Mouse (Mus musculus) heart, embryonic 10.5 days (tissue): ENCODE results near the gene Rab11fip3. TPM values are rescaled to one million over a fixed set of nuclear protein-coding genes. Genes with fewer than 3 reads are reported as not detected.

Source experiments
- DNase-seq: peaks from one replicate; pipeline ENCODE4 v3.0.0-alpha.2; 2017; ENCODE audit warnings: low spot score
- H3K27ac ChIP-seq: fragments of 300-500 bp; sonication (generic); 2 replicates; pipeline ENCODE4 v1.5.1; 2016; ENCODE audit warnings: mild to moderate bottlenecking
- H3K27me3 ChIP-seq: fragments of 300-500 bp; sonication (generic); 2 replicates; pipeline ENCODE4 v1.6.1; 2016; ENCODE audit warnings: mild to moderate bottlenecking; ENCODE audit not compliant: poor library complexity, insufficient read depth, severe bottlenecking
- H3K36me3 ChIP-seq: fragments of 300-500 bp; sonication (generic); 2 replicates; pipeline ENCODE4 v1.6.1; 2016; ENCODE audit warnings: mild to moderate bottlenecking, moderate library complexity
- H3K4me1 ChIP-seq: fragments of 300-500 bp; sonication (generic); 2 replicates; pipeline ENCODE4 v1.6.1; 2016; ENCODE audit warnings: mild to moderate bottlenecking
- H3K4me3 ChIP-seq: fragments of 300-500 bp; sonication (generic); 2 replicates; pipeline ENCODE4 v1.5.1; 2016; ENCODE audit warnings: mild to moderate bottlenecking, moderate library complexity
- H3K9me3 ChIP-seq: fragments of 300-500 bp; sonication (generic); 2 replicates; pipeline ENCODE4 v1.6.1; 2016; ENCODE audit warnings: mild to moderate bottlenecking, moderate library complexity
- WGBS: fragments of 180-500 bp; shearing (Covaris S2); methylation state at CpG from one replicate; pipeline ENCODE4 v1.1.7; 2016; 5-methylcytosine and 5-hydroxymethylcytosine counted together
- polyA plus RNA-seq: library from polyadenylated mRNA; unstranded; fragments of >200 nt; fragmentation: Nextera tagmentation; extraction: Ambion mirVana; gene quantifications from 2 replicates; pipeline ENCODE4 v1.2.1, GENCODE M21; 2016

Gene Rab11fip3
- polyA plus RNA-seq, 1 experiment from 2014 or later, result 16.6 TPM

DNA sequence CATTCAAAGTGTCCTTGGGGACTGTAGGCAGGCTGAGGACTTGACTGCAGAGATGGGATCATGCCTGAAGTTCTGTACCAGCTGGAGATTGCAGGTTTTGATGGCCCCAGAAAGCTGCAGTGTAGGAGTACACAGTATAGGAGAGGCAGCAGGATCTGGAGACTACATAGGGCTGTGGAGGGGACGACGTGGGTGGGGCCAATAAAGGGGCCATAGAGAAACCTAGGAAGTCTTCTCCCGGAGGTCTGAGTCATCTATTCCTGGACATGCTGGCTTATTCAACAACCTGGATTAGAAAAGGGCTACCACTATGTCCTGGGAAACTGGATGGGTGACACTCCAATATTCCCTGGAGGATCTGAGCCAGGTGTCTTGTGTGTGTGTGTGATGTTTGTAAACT lies 113.6 kb downstream of the Rab11fip3 start:
- no peaks in the 10 kb centered on the region for H3K9me3 ChIP-seq
- peaks cover 35% of the 10 kb centered on the region for H3K36me3 ChIP-seq
- H3K27ac ChIP-seq, result no peak overlapping the region
- H3K4me3 ChIP-seq, result no peak overlapping the region
- no peak for DNase-seq
- H3K27me3 ChIP-seq, result peaks cover 41% of the 10 kb centered on the region
- H3K4me1 ChIP-seq, result peaks cover 18% of the 10 kb centered on the region
- WGBS, result 55% methylated on average over 3 of the region's 3 CpGs

DNA sequence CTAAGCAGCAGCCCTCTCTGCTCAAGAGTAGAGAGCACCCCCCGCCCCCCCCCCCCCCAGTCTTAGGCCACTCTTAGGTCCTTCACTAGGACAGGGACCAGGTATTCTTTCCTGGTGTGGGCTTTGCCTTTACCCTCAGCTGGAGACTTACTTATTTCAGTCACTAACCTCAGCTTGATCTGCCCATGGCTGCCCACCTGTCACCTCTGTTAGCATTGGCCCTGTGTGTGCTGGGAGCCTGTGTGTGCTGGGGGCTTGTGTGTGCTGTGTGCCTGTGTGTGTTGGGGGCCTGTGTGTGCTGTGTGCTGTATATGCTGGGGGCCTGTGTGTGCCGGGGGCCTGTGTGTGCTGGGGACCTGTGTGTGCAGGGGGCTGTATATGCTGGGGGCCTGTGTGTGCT lies 114.7 kb downstream of the Rab11fip3 start:
- H3K36me3 ChIP-seq, result peaks cover 24% of the 10 kb centered on the region
- no peak overlapping the region for H3K27ac ChIP-seq
- H3K4me1 ChIP-seq, result peaks cover 21% of the 10 kb centered on the region
- no peaks in the 10 kb centered on the region for H3K9me3 ChIP-seq
- 77% methylated on average over 2 of the region's 2 CpGs for WGBS
- DNase-seq, result no peak
- H3K27me3 ChIP-seq, result peaks cover 51% of the 10 kb centered on the region
- H3K4me3 ChIP-seq, result no peak overlapping the region

DNA sequence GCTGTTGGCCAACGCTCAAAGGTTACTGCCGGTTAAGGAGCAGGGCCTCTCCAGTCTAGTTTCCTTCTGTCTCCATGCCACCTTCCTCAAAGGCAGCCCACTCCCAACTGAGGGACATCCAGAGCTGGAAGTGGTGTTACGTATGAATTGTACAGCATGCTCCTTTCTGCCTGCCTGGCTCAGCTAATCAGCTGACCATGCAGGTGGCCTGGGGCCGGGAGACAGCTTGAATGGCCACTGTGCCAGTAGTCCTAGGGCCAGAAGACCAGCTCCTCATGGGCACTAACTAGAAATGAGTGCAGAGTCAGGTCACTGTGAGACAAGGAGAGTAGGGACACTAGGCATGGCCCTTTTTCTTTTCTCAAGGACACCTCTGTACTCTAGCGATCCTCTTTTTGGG lies 116.2 kb downstream of the Rab11fip3 start:
- no peak overlapping the region for H3K4me3 ChIP-seq
- H3K27me3 ChIP-seq, result peaks cover 57% of the 10 kb centered on the region
- H3K36me3 ChIP-seq, result peaks cover 9% of the 10 kb centered on the region
- H3K4me1 ChIP-seq, result peaks cover 23% of the 10 kb centered on the region
- no peak overlapping the region for H3K27ac ChIP-seq
- WGBS, result 76% methylated on average over 5 of the region's 5 CpGs
- H3K9me3 ChIP-seq, result no peaks in the 10 kb centered on the region
- DNase-seq, result no peak

DNA sequence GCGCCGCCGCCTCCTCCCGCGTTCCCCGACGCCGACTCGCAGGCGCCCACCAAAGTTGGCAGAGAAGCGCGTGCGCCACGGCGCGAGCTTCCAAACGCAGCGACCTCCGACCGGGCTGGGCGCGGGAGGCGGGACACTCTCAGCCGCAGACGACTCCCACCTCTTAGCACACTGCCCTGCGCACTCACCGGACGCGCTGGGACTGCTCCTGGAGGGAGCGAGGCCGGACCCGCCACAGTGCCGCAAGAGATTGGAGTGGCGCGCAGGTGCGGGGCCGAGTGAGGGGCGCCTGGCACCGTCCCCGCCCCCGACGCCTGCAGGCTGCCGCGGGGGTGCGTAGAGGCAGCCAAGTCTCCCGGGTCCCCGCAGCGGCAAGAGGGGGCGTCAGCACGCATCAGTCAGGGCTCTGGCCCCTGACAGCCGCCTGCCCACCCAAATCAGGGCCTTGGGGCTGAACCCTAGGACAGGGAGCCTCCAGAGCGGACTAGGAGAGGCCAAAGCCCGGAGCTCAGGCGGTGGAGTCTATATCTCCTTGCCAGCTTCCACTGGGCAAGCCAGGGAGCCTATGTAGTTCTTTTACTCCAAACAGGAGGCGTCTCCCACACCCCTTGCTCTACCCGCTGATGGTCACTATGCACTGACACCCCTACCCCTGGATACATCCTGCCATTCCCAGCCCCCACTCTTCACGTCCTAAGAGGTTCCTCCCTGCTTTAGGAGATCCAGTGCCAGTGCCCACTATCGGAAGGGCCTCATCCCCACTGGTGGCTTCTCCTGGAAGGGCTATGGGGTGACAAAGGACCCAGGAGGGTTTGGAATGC lies 117.3 kb downstream of the Rab11fip3 start, which contains the start of gene A930017K11Rik:
Gene A930017K11Rik (minus strand): TSS at position 763 of the 821 bp plus-strand sequence.
- WGBS, result 1% methylated on average over 58 of the region's 58 CpGs
- no peaks in the 10 kb centered on the region for H3K36me3 ChIP-seq
- H3K9me3 ChIP-seq, result no peaks in the 10 kb centered on the region
- peak within 1 kb of the TSS; percentile 67 for H3K27ac ChIP-seq
- H3K4me1 ChIP-seq, result peaks cover 31% of the 10 kb centered on the region
- peak within 1 kb of the TSS; percentile 67 for H3K4me3 ChIP-seq
- peaks cover 61% of the 10 kb centered on the region for H3K27me3 ChIP-seq
- no peak for DNase-seq

GRCm38 (mm10) chr17:25951225-25951802 lies 118.0 kb downstream of the Rab11fip3 start:
- DNase-seq, result no peak
- WGBS, result under 1% methylated on average over 33 of the region's 33 CpGs
- H3K27me3 ChIP-seq, result peaks cover 68% of the 10 kb centered on the region

DNA sequence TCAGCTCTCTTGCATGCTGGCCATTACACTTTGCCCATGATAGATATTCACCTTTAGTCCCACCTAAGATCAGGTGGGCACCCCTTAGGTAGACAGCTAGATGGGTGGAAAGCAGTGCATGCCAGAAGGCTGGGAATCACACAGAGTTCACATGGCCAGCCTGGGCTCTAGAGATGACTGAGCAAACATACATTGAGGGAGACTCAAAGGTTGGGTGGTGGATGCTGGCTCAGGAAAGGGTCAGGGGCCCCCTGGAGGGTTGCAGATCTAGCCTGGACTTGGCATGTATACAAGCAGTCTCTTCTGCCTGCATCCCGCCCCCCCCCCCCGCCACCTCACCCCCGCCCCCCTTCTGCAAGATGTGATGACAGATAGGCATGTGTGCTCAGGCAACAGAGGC lies 118.6 kb downstream of the Rab11fip3 start:
- 0% methylated on average over 3 of the region's 3 CpGs for WGBS
- Histone ChIP-seq H3K4me1 (peaks cover 33% of the 10 kb centered on the region), H3K4me3 (peak overlapping the region; percentile 67), H3K9me3 (no peaks in the 10 kb centered on the region), H3K27ac (no peak overlapping the region), H3K36me3 (no peaks in the 10 kb centered on the region), H3K27me3 (peaks cover 72% of the 10 kb centered on the region)
- no peak for DNase-seq

More at GRCm38 (mm10) chr17:25951225-25951802, 118.0 kb downstream of the Rab11fip3 start:
- no peaks in the 10 kb centered on the region for H3K36me3 ChIP-seq
- H3K4me3 ChIP-seq, result peak overlapping the region; percentile 67
- H3K27ac ChIP-seq, result peak overlapping the region; percentile 67
- no peaks in the 10 kb centered on the region for H3K9me3 ChIP-seq
- H3K4me1 ChIP-seq, result peaks cover 31% of the 10 kb centered on the region

DNA sequence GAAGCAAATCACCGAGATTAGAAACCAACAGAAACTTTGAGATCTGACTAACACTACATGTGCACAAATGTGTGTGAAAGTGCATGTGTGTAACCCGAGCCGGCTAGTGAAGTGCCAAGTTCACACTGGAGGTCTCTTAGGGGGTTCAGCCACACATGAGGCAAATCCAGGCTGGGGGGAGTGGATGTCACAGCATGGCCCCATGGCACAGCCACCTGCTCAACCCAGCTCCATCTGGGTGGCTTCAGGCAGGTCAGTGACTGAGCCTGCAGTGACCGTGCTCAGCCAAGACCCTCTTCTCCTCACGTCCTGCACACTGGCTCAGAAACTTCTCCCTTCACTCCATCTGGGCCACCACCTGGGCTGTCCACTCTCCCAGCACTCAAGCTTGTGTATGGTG lies 119.4 kb downstream of the Rab11fip3 start:
- peaks cover 40% of the 10 kb centered on the region for H3K4me1 ChIP-seq
- no peak overlapping the region for H3K27ac ChIP-seq
- peaks cover 77% of the 10 kb centered on the region for H3K27me3 ChIP-seq
- H3K4me3 ChIP-seq, result no peak overlapping the region
- 76% methylated on average over 5 of the region's 5 CpGs for WGBS
- no peaks in the 10 kb centered on the region for H3K9me3 ChIP-seq
- H3K36me3 ChIP-seq, result no peaks in the 10 kb centered on the region
- DNase-seq, result no peak

DNA sequence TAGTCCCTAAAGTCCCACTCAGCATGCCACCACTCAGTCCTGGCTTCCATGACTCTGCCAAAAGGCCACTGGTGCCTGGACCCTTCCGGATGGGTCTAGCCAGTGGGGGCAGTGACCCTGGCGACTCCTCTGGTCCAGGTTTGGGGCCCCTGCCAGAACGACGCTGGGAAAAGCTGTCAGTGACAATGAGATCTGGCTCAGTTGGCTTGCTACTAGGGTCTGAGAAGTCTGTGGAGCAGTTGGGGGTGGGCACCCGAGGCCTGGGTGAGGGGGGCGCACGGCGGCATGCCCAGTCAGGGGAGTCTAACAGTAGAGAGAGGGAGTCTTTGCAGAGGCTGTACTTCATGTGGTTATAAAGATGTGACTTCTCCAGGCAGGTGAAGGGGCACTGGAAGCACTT lies 121.3 kb downstream of the Rab11fip3 start:
- WGBS, result 79% methylated on average over 8 of the region's 8 CpGs

GRCm38 (mm10) chr17:25947576-25947975 lies 121.8 kb downstream of the Rab11fip3 start:
- 76% methylated on average over 4 of the region's 4 CpGs for WGBS
- Histone ChIP-seq H3K9me3 (no peaks in the 10 kb centered on the region), H3K4me3 (peak overlapping the region; percentile 23; the same call in 1 of the 2 replicates), H3K27ac (peak overlapping the region; percentile 76), H3K36me3 (no peaks in the 10 kb centered on the region), H3K27me3 (peaks cover 55% of the 10 kb centered on the region), H3K4me1 (peaks cover 49% of the 10 kb centered on the region)
- DNase-seq, result no peak

More for the DNA sequence above, 121.3 kb downstream of the Rab11fip3 start:
- Histone ChIP-seq H3K4me1 (peaks cover 49% of the 10 kb centered on the region), H3K27me3 (peaks cover 60% of the 10 kb centered on the region), H3K9me3 (no peaks in the 10 kb centered on the region), H3K27ac (peak overlapping the region; percentile 56; the same call in 1 of the 2 replicates), H3K36me3 (no peaks in the 10 kb centered on the region), H3K4me3 (no peak overlapping the region)
- DNase-seq, result no peak

DNA sequence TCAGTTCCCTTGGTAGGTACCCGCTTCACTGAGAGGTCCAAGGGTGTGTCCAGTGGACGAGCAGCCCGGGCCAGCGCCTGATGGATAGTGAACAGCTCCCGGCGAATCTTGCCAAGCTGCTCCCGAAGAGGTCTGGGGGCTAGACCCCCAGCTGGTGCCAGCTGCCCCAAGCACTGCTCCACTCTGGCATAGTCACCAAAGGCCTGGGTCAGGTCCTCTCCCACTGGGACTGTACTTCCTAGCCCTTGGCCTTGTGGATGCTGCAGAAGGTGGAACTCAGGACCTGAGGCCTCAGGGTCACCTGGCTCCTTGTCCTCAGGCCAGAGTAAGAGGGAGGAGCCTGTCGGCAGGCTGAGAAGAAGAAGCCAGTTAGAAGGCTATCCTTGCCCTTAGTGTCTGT lies 122.5 kb downstream of the Rab11fip3 start:
- Histone ChIP-seq H3K27me3 (peaks cover 48% of the 10 kb centered on the region), H3K9me3 (no peaks in the 10 kb centered on the region), H3K27ac (peak overlapping the region; percentile 76), H3K4me3 (peak overlapping the region; percentile 12; the same call in 1 of the 2 replicates), H3K4me1 (peaks cover 48% of the 10 kb centered on the region), H3K36me3 (no peaks in the 10 kb centered on the region)
- WGBS, result 75% methylated on average over 8 of the region's 8 CpGs
- no peak for DNase-seq

DNA sequence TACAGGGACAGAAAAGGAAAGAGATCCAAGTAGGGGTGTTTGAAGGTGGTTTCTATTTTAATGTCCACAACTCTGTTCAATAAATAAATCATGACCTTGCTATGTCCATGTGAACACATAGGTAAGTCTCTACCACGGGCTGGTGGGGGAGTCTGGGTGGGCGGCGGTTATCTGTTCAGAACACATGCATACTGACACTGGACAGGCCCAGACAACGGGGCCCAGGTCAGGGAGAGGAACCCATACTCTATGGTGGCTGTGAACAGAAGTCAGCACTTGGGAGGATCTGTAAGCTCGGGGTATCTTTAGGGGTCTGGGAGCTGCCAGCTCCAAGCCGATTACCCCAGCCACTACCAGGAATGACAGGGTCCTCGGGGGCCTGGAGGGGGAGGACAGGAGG lies 123.0 kb downstream of the Rab11fip3 start:
- Histone ChIP-seq H3K36me3 (no peaks in the 10 kb centered on the region), H3K27me3 (peaks cover 43% of the 10 kb centered on the region), H3K27ac (peak overlapping the region; percentile 76), H3K4me1 (peaks cover 43% of the 10 kb centered on the region), H3K4me3 (no peak overlapping the region), H3K9me3 (no peaks in the 10 kb centered on the region)
- WGBS, result 71% methylated on average over 7 of the region's 7 CpGs
- DNase-seq, result peak; percentile 89

GRCm38 (mm10) chr17:25945517-25946155 lies 123.7 kb downstream of the Rab11fip3 start:
- peak overlapping the region; percentile 74 for H3K27ac ChIP-seq
- no peaks in the 10 kb centered on the region for H3K9me3 ChIP-seq
- peaks cover 36% of the 10 kb centered on the region for H3K27me3 ChIP-seq
- H3K4me3 ChIP-seq, result no peak overlapping the region
- no peak for DNase-seq
- peaks cover 42% of the 10 kb centered on the region for H3K4me1 ChIP-seq
- H3K36me3 ChIP-seq, result no peaks in the 10 kb centered on the region
- WGBS, result 76% methylated on average over 9 of the region's 9 CpGs
